Mouse (Mus musculus) adrenal gland, postnatal 4 days (tissue): ENCODE data around the gene Ccdc34. TPM values are rescaled to one million over a fixed set of nuclear protein-coding genes. Genes with fewer than 3 reads are reported as not detected.
"Not testable (repeated sequence)": the region's sequence is repeated elsewhere in the genome, so short reads cannot be mapped to it uniquely, and the experiment has no call there.

Experiments
- DNase-seq, 2 experiments: peaks; one replicate each; pipeline ENCODE4 v3.0.0; 2021 to 2022; ENCODE audit warnings: low spot score in 2 of 2, mixed read lengths in 2 of 2
- total RNA-seq, 2 experiments: library from RNA; stranded (reverse); gene quantifications; 2 replicates each; pipeline ENCODE4 v1.2.3; 2021

Gene Ccdc34
- total RNA-seq, 2 experiments from 2014 or later = 25.0 to 31.0 TPM

- DNase-seq = no peak
These were observed 57.2 kb downstream of the Ccdc34 start for GRCm38 (mm10) chr2:110074646-110075452.

GRCm38 (mm10) chr2:110077240-110077639, 59.6 kb downstream of the Ccdc34 start:
- DNase-seq = no peak

DNA sequence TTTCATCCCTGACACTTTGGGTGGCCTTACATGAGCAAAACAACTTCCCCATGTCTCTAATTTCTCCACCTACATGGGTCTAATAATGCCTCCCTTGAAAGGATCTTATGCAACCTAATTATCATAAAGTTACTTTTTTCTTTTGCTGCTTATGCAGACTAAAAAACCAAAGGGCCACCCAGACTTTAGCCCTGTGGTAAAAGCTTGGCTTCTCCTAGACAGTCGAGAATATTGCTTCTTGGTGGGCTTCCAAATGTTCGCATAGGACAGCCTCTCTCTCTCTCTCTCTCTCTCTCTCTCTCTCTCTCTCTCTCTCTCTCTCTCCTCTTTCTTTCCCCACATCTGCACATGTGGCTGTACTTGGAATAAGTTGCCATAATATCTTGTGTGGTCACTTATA, 60.0 kb downstream of the Ccdc34 start:
- DNase-seq = no peak

GRCm38 (mm10) chr2:110080532-110080931, 62.9 kb downstream of the Ccdc34 start:
- no peak for DNase-seq

DNA sequence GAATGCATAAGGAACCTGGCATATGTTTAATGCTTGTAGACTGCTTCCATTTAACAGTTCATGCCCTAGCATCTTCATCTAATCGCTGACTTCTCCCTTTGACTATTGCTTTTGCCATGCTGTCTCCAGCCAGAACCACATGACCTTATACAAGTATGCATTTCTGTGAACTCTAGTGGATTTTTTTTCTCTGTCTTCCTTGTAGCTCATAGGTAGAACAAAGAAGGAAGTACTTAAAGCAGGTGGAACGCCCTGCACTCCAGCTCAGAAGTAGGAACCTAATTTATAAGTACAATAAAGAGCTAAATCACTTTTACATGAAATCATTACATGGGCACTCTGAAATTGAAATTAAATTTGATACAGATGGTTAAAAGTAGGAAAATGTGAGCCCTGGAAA, 65.4 kb downstream of the Ccdc34 start:
- no peak for DNase-seq

DNA sequence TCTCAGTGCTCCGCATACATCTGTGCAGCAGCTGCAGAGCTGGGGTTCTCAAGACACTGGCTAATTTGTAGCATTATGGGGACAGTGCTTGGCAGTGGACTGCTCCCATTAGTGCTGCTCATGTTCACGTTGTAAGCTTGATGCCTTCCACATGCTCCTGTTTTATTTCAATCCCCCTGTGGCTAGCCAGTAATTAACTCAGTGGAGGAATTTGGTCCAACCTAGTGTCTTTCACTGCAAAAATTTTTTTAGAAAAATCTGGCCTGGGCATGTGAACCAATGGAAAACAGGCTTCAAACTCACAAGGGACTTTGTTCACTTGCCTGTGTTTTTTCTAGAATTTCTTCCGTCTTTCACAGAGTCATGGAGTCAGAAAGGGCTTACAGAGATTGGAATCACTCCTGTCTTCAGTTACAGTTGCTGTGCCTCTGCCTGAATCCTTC, 68.1 kb downstream of the Ccdc34 start:
- DNase-seq = no peak

DNA sequence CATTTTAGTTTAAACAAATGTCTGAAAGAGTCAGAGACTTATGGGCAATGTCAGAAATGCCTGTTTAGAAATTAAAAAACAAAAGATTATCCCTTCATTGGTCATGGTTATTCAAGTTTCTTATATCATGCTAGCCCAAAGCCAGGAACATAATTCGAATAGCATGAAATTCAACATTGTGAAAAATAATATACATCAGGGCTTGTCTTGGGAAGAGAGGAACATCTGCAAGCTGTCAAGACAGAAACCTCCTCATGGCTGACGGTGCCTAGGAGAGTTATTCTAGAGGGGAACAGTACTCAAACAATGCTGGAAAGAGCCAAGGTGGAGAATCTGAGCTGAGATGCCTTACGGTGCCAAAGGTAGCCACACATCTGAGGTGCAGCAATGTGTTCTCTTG, 96.5 kb downstream of the Ccdc34 start:
- DNase-seq = no peak

GRCm38 (mm10) chr2:110129396-110129795, 111.8 kb downstream of the Ccdc34 start:
- no peak for DNase-seq

DNA sequence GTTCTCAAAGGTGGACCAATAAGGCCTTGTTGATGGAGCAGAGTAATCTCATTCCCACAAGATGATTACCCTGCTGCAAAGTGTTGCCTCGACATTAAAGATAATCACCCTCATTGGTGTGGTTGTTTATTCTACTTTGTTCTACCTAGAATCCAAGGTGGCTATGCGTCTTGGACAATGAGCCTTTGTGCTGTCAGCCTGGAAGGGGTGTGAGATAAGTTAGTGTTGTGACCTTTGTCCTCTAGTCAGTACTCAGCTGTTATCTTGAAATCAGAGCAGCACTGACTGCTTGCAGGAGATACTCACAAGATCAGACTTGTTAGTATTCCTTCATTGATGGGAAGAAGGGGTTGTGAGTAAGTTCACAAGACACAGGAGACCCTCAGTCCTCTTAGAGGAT, 114.0 kb downstream of the Ccdc34 start:
- no peak for DNase-seq

GRCm38 (mm10) chr2:110133356-110134115, 115.9 kb downstream of the Ccdc34 start:
- no peak for DNase-seq

DNA sequence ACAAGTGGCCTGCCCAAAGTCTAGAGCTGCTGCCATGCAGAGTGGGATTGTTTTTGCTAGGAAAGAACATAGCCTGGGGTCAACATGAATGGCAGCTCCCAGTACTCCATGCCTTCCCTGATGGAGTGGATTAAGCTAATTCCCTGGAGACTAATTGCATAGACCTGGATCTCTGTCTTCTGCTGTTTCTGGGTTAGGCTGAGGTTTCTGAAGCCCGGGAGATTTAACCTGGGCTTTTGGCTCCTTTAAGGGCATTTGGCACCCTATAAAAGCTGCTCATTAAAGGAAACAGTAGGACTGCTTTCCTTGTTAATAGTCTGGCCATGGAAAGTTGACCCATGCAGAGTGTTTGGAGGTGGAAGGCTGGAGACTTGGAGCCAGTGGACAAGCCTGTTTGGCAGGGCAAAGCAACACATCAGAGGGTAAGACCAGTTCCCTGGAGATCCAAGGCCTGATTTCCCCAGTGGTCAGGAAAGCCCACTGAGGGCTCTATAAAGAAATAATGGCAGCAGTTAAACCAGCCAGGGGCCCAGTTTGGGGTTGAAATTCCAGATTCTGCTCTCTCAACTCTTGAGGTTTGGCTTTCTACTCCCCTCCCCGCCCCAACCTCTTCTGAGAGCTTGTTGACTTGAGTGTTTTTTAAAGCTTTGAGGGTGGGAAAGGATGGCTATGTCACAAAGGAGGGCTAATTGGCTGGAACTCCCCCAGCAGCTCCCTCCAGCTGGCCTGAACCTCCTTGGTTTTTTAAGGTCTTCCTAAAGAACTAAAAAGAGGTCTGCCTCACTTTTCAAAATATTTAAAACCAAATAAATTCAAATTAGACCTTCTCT, 117.4 kb downstream of the Ccdc34 start:
- DNase-seq = no peak

DNA sequence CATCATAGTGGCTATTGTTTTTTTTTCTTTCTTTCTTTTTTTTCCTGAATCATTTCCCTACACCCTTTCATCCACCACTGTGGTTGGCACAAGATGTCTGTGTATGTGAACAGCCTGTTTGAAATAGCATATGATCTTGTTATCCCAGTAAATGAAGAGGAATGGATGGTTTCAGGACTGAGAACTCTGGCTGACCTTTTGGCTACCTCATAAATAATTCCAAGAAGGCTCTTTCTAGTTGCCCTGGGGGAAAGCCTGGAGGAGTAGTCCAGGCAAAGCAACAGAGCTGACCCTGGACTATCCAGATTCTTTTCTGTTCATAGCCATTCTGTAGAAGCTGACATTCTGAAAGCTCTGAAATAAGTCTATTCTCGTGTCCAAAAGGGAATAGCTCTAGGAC, 119.7 kb downstream of the Ccdc34 start:
- DNase-seq = no peak

DNA sequence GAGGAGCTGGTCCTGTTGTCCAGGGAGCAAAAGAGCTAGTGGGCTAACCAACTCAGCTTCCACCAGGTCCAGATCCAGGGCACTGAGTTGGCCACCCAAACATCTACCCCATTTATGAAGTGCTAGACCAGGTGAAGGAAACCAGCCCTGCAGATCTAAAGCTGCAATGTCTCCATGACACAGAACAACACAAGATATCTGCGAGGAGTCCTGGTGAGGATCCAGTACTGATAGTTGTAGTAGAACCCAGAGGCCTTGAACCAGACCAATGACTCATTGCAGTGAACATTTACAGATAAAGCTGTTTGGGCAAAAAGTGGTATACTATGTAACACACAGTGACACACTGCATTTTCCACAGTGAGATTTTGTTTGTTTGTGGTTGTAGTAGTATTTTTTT, 120.5 kb downstream of the Ccdc34 start:
- DNase-seq = no peak

DNA sequence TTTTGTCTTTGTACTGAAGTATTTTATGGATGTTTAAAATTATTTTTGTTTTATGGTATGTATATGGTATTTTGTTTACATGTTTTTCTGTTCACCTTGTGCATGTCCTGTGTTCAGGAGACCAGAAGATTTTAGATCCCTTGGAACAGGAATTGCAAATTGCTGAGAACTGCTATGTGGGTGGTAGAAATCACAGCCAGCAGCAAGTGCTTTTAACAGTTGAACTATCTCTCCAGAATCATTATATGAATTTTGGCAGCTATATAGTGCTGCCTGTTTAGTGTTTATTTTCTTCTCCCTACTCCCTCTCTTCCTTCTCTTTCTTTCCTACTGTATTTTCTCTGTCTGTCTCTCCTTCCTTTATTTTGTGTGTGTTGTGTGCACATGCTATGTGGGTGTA, 130.4 kb downstream of the Ccdc34 start:
- not testable (repeated sequence) for DNase-seq

GRCm38 (mm10) chr2:110149246-110149645, 131.6 kb downstream of the Ccdc34 start:
- DNase-seq = no peak

DNA sequence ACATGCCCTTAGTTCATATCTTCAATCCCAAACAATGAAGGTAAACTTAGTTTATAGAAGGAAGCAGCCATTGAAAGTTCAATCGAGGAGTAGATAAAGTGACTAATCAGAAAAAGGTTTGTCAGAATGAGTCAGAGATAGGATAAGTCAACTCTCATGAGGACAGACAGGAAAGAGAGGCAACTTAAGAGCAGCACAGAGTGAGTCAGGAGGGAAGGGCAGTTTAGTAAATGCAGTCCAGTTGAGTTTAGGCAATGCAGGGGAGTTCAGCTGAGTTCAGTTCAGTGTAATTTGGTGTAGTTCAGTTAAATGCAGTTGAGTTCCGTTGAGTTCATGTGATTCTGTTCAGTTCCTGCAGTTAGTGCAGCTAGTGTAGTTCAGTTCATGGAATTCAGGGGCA, 138.7 kb downstream of the Ccdc34 start:
- no peak for DNase-seq

GRCm38 (mm10) chr2:110165003-110165402, 147.4 kb downstream of the Ccdc34 start:
- no peak for DNase-seq

DNA sequence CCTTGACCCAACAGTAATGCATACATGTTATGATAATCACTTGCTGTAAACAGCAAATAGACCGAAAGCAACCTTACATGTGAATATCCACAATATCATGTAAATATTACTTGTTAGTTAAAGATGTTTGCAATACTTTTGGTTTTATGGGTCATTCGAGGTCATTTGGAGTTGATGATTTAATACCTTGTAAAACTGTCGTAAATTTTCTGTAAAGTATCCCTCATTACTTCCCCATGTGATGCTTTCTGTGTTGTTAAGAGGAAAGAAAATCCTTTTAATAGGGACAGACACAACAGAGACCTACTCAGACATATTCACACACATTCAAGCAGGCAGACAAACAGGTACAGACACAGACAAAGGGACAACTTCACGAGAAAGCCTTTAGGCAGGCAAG, 150.1 kb downstream of the Ccdc34 start:
- no peak for DNase-seq

DNA sequence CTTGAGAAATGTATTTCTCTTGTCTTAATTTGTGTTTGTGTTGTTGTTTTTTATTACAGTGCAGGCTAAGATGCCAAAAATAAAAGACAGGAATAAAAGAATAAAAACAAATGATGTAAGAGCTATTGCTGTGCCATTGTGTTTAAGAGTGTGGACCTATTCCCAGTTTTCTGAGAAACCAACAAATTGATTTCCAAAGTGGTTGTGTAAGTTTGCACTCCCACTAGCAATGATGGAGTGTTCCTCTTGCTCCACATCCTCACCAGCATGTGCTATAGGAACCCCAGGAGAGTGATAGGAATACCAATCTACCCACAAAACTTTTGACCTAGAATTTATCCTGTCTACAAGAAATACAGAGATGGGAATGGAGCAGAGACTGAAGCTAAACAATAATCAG, 150.7 kb downstream of the Ccdc34 start:
- no peak for DNase-seq

DNA sequence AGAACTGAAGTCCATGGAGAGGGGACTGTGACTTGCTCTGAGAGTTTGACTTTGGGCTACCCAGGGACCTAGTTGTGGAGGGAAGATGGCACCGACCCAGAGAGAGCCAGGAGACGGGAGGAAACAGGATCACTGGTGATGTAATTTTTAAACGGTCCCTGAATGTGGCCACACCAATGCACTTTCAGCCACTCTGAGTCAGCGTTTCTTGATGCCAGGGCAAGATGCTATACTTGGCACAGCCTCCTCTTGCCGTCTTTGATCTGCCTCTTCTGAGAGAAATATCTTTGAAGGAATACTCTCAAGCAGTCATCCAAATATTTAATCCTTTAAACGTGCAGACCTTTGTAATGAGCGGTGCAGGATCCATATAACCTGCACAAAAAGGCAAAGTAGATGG, 154.8 kb downstream of the Ccdc34 start:
- no peak for DNase-seq

- no peak for DNase-seq
These were observed 156.2 kb downstream of the Ccdc34 start for GRCm38 (mm10) chr2:110173818-110174247.
